Mouse (Mus musculus): Measurements from ENCODE around the gene Anks6. TPM values are rescaled to one million over a fixed set of nuclear protein-coding genes. Genes with fewer than 3 reads are reported as not detected.

Anks6 gene
- polyA plus RNA-seq, 1 experiment from 2014 or later, result 9.5 TPM

- no peak overlapping the region for H3K9ac ChIP-seq
- peaks cover 21% of the 10 kb centered on the region; the same call in 1 of the 2 replicates for H3K36me3 ChIP-seq
- H3K27me3 ChIP-seq, result no peaks in the 10 kb centered on the region
- no peak overlapping the region for H3K4me3 ChIP-seq
- WGBS, result 21% methylated on average over 5 of the region's 5 CpGs
- H3K4me1 ChIP-seq, result peaks cover 8% of the 10 kb centered on the region; the same call in 1 of the 2 replicates
- ATAC-seq (ENCODE audit: insufficient number of reproducible peaks, insufficient read depth, low FRiP score, low TSS enrichment), result no peak
- no peak overlapping the region for H3K4me2 ChIP-seq (replicated peaks)
- H3K9me3 ChIP-seq, result no peaks in the 10 kb centered on the region
- H3K27ac ChIP-seq, result no peak overlapping the region
Measured at GRCm38 (mm10) chr4:47037321-47037657, 19.9 kb downstream of the Anks6 start.

GRCm38 (mm10) chr4:47036486-47037320 is 20.5 kb downstream of the Anks6 start:
- Histone ChIP-seq H3K9me3 (no peaks in the 10 kb centered on the region), H3K4me2 (replicated peaks) (no peak overlapping the region), H3K27ac (no peak overlapping the region), H3K4me1 (peaks cover 8% of the 10 kb centered on the region; the same call in 1 of the 2 replicates), H3K36me3 (peaks cover 21% of the 10 kb centered on the region; the same call in 1 of the 2 replicates), H3K4me3 (no peak overlapping the region), H3K27me3 (no peaks in the 10 kb centered on the region), H3K9ac (no peak overlapping the region)
- WGBS, result 51% methylated on average over 13 of the region's 13 CpGs
- ATAC-seq (ENCODE audit: insufficient number of reproducible peaks, insufficient read depth, low FRiP score, low TSS enrichment), result no peak

- Histone ChIP-seq H3K4me1 (peaks cover 8% of the 10 kb centered on the region; the same call in 1 of the 2 replicates), H3K36me3 (peaks cover 31% of the 10 kb centered on the region; the same call in 1 of the 2 replicates), H3K27me3 (no peaks in the 10 kb centered on the region), H3K4me2 (replicated peaks) (no peak overlapping the region), H3K9me3 (no peaks in the 10 kb centered on the region), H3K4me3 (no peak overlapping the region), H3K9ac (no peak overlapping the region), H3K27ac (no peak overlapping the region)
- WGBS, result 71% methylated on average over 14 of the region's 14 CpGs
- no peak for ATAC-seq (ENCODE audit: insufficient number of reproducible peaks, insufficient read depth, low FRiP score, low TSS enrichment)
Measured at GRCm38 (mm10) chr4:47035536-47035935, 21.7 kb downstream of the Anks6 start.

- Histone ChIP-seq H3K9ac (no peak overlapping the region), H3K9me3 (no peaks in the 10 kb centered on the region), H3K4me3 (no peak overlapping the region), H3K4me1 (peaks cover 12% of the 10 kb centered on the region; the same call in 1 of the 2 replicates), H3K27me3 (no peaks in the 10 kb centered on the region), H3K4me2 (replicated peaks) (no peak overlapping the region), H3K27ac (no peak overlapping the region), H3K36me3 (peaks cover 24% of the 10 kb centered on the region)
- ATAC-seq (ENCODE audit: insufficient number of reproducible peaks, insufficient read depth, low FRiP score, low TSS enrichment), result no peak
- WGBS, result 85% methylated on average over 8 of the region's 8 CpGs
Measured at GRCm38 (mm10) chr4:47032171-47032570, 25.1 kb downstream of the Anks6 start.

- Histone ChIP-seq H3K36me3 (peaks cover 32% of the 10 kb centered on the region), H3K9ac (no peak overlapping the region), H3K4me1 (0 out of 2 replicates have a peak, but pooled peaks cover 5% of the 10 kb centered on the region), H3K27me3 (no peaks in the 10 kb centered on the region), H3K4me3 (no peak overlapping the region), H3K4me2 (replicated peaks) (no peak overlapping the region), H3K27ac (no peak overlapping the region), H3K9me3 (no peaks in the 10 kb centered on the region)
- ATAC-seq (ENCODE audit: insufficient number of reproducible peaks, insufficient read depth, low FRiP score, low TSS enrichment), result no peak
- WGBS, result 38% methylated on average over 5 of the region's 5 CpGs
Measured at GRCm38 (mm10) chr4:47028791-47029190, 28.4 kb downstream of the Anks6 start.

GRCm38 (mm10) chr4:47023949-47024348 is 33.3 kb downstream of the Anks6 start:
- H3K4me2 ChIP-seq (replicated peaks), result no peak overlapping the region
- H3K4me1 ChIP-seq, result 0 out of 2 replicates have a peak, but pooled peaks cover 3% of the 10 kb centered on the region
- no peak for ATAC-seq (ENCODE audit: insufficient number of reproducible peaks, insufficient read depth, low FRiP score, low TSS enrichment)
- H3K36me3 ChIP-seq, result peaks cover 26% of the 10 kb centered on the region
- H3K9ac ChIP-seq, result no peak overlapping the region
- H3K27ac ChIP-seq, result no peak overlapping the region
- no peaks in the 10 kb centered on the region for H3K27me3 ChIP-seq
- H3K4me3 ChIP-seq, result no peak overlapping the region
- no peaks in the 10 kb centered on the region for H3K9me3 ChIP-seq
- WGBS, result 79% methylated on average over 6 of the region's 6 CpGs

- ATAC-seq (ENCODE audit: insufficient number of reproducible peaks, insufficient read depth, low FRiP score, low TSS enrichment), result no peak
- Histone ChIP-seq H3K4me1 (no peaks in the 10 kb centered on the region), H3K36me3 (peaks cover 26% of the 10 kb centered on the region), H3K27ac (no peak overlapping the region), H3K27me3 (no peaks in the 10 kb centered on the region), H3K9ac (no peak overlapping the region), H3K4me3 (no peak overlapping the region), H3K9me3 (no peaks in the 10 kb centered on the region), H3K4me2 (replicated peaks) (no peak overlapping the region)
- 73% methylated on average over 10 of the region's 10 CpGs for WGBS
Measured at GRCm38 (mm10) chr4:47022804-47023603, 34.2 kb downstream of the Anks6 start.

- 15% methylated on average over 5 of the region's 5 CpGs for WGBS
- Histone ChIP-seq H3K27ac (no peak overlapping the region), H3K4me3 (no peak overlapping the region), H3K9me3 (no peaks in the 10 kb centered on the region), H3K4me1 (no peaks in the 10 kb centered on the region), H3K4me2 (replicated peaks) (no peak overlapping the region), H3K36me3 (peaks cover 29% of the 10 kb centered on the region), H3K27me3 (no peaks in the 10 kb centered on the region), H3K9ac (no peak overlapping the region)
- no peak for ATAC-seq (ENCODE audit: insufficient number of reproducible peaks, insufficient read depth, low FRiP score, low TSS enrichment)
Measured at GRCm38 (mm10) chr4:47020563-47020962, 36.7 kb downstream of the Anks6 start.

- no peak overlapping the region for H3K4me3 ChIP-seq
- no peaks in the 10 kb centered on the region for H3K9me3 ChIP-seq
- no peak overlapping the region for H3K9ac ChIP-seq
- H3K27me3 ChIP-seq, result no peaks in the 10 kb centered on the region
- H3K27ac ChIP-seq, result no peak overlapping the region
- ATAC-seq (ENCODE audit: insufficient number of reproducible peaks, insufficient read depth, low FRiP score, low TSS enrichment), result no peak
- no peak overlapping the region for H3K4me2 ChIP-seq (replicated peaks)
- peaks cover 16% of the 10 kb centered on the region; the same call in 1 of the 2 replicates for H3K36me3 ChIP-seq
- WGBS, result 36% methylated on average over 3 of the region's 3 CpGs
- H3K4me1 ChIP-seq, result peaks cover 11% of the 10 kb centered on the region; the same call in 1 of the 2 replicates
Measured at GRCm38 (mm10) chr4:47015156-47015555, 42.1 kb downstream of the Anks6 start.

GRCm38 (mm10) chr4:47012476-47012875 is 44.8 kb downstream of the Anks6 start:
- WGBS, result 66% methylated on average over 10 of the region's 10 CpGs
- no peak overlapping the region for H3K27ac ChIP-seq
- ATAC-seq (ENCODE audit: insufficient number of reproducible peaks, insufficient read depth, low FRiP score, low TSS enrichment), result no peak
- no peak overlapping the region for H3K9ac ChIP-seq
- no peak overlapping the region for H3K4me2 ChIP-seq (replicated peaks)
- H3K27me3 ChIP-seq, result no peaks in the 10 kb centered on the region
- peaks cover 11% of the 10 kb centered on the region; the same call in 1 of the 2 replicates for H3K4me1 ChIP-seq
- peaks cover 16% of the 10 kb centered on the region; the same call in 1 of the 2 replicates for H3K36me3 ChIP-seq
- no peaks in the 10 kb centered on the region for H3K9me3 ChIP-seq
- no peak overlapping the region for H3K4me3 ChIP-seq

GRCm38 (mm10) chr4:47010400-47011231 is 46.6 kb downstream of the Anks6 start:
- Histone ChIP-seq H3K9me3 (no peaks in the 10 kb centered on the region), H3K9ac (no peak overlapping the region), H3K4me2 (replicated peaks) (peak overlapping the region; percentile 30), H3K4me3 (no peak overlapping the region), H3K4me1 (peaks cover 11% of the 10 kb centered on the region; the same call in 1 of the 2 replicates), H3K36me3 (no peaks in the 10 kb centered on the region; the same call in 1 of the 2 replicates), H3K27me3 (no peaks in the 10 kb centered on the region), H3K27ac (no peak overlapping the region)
- ATAC-seq (ENCODE audit: insufficient number of reproducible peaks, insufficient read depth, low FRiP score, low TSS enrichment), result no peak
- 41% methylated on average over 12 of the region's 12 CpGs for WGBS

All from embryonic facial prominence, embryonic 12.5 days (tissue).